Mouse (Mus musculus) limb, embryonic 14.5 days (tissue): Measurements from ENCODE around the gene Eri3. TPM values are rescaled to one million over a fixed set of nuclear protein-coding genes. Genes with fewer than 3 reads are reported as not detected.

ENCODE experiments used
- ATAC-seq: fragments of 200-750 bp; cut with Nextera tagmentation; 2 replicates; pipeline ENCODE4 v1.8.0; 2017; ENCODE audit warnings: low read depth, moderate number of reproducible peaks, moderate TSS enrichment; ENCODE audit not compliant: low FRiP score
- DNase-seq: peaks from one replicate; pipeline ENCODE4 v3.0.0-alpha.2; 2015; ENCODE audit warnings: low spot score
- H3K27ac ChIP-seq: fragments of 300-500 bp; sonication (generic); replicated peaks from 2 replicates; pipeline ENCODE4 v1.5.1; 2014; ENCODE audit warnings: low read depth, mild to moderate bottlenecking, low read length, moderate library complexity, mixed read lengths
- H3K27me3 ChIP-seq: fragments of 300-500 bp; sonication (generic); 2 replicates; pipeline ENCODE4 v1.6.1; 2014; ENCODE audit warnings: low read length, mixed read lengths; ENCODE audit not compliant: control insufficient read depth, insufficient read depth
- H3K36me3 ChIP-seq: fragments of 300-500 bp; sonication (generic); 2 replicates; pipeline ENCODE4 v1.6.1; 2014; ENCODE audit warnings: mild to moderate bottlenecking, low read length, moderate library complexity, mixed read lengths; ENCODE audit not compliant: control insufficient read depth, insufficient read depth
- H3K4me1 ChIP-seq: fragments of 300-500 bp; sonication (generic); 2 replicates; pipeline ENCODE4 v1.6.1; 2014; ENCODE audit warnings: antibody characterized with exemption, low read length, mixed read lengths; ENCODE audit not compliant: control insufficient read depth, insufficient read depth
- H3K4me2 ChIP-seq: fragments of 300-500 bp; sonication (generic); replicated peaks from 2 replicates; pipeline ENCODE4 v1.6.1; 2014; ENCODE audit warnings: low read depth, mild to moderate bottlenecking, low read length, moderate library complexity; ENCODE audit not compliant: severe bottlenecking
- H3K4me3 ChIP-seq: fragments of 300-500 bp; sonication (generic); replicated peaks from 2 replicates; pipeline ENCODE4 v1.5.1; 2014; ENCODE audit warnings: low read length
- H3K9ac ChIP-seq: fragments of 300-500 bp; sonication (generic); 2 replicates; pipeline ENCODE4 v1.6.1; 2014; ENCODE audit warnings: mild to moderate bottlenecking, low read depth, low read length, moderate library complexity; ENCODE audit not compliant: severe bottlenecking
- H3K9me3 ChIP-seq: fragments of 300-500 bp; sonication (generic); 2 replicates; pipeline ENCODE4 v1.6.1; 2016; ENCODE audit warnings: low read length; ENCODE audit not compliant: control insufficient read depth
- POLR2A ChIP-seq: fragments of 200-500 bp; IDR thresholded peaks from 2 replicates; pipeline ENCODE4 v1.8.0; 2012; ENCODE audit warnings: inconsistent platforms, mild to moderate bottlenecking, moderate library complexity, borderline replicate concordance; ENCODE audit not compliant: insufficient read depth, insufficient read length; ENCODE audit errors: extremely low read depth
- WGBS: fragments of 180-500 bp; shearing (Covaris S2); extraction: QIAGEN DNeasy Blood & Tissue Kit; methylation state at CpG from one replicate; pipeline ENCODE4 v1.1.7; 2014; 5-methylcytosine and 5-hydroxymethylcytosine counted together
- polyA plus RNA-seq, 2 experiments: library from polyadenylated mRNA; depleted of rRNA in 1 of 2; stranded (reverse) in 1 of 2; unstranded in 1 of 2; fragments of >200 nt; fragmentation: Nextera tagmentation in 1 of 2; extraction: Ambion mirVana in 1 of 2; gene quantifications; 2 replicates each; pipeline versions ENCODE4 v1.2.1 to v1.2.3; 2012 to 2014

The Eri3 gene
- polyA plus RNA-seq, 2 experiments, result 155 to 190 TPM

DNA sequence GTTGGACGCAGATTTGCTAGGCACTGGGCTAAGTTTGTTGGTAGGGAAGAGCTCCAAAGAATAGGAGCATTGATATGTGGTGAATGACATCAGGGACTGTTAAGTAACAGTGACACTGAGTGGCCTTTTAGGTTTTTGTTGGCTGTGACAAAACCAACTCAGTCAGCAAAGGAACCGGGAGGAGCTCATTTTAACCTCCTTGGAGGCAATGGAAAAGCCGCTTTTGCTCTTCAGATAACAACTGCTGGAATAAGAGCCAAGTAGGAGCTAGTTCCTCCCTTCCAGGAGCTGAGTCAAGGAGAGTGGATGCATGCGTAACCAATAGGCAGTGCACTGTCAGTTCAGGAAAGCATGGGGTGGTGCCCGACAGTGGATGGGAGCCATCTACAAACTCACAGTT is 20.8 kb downstream of the Eri3 start:
- Histone ChIP-seq H3K4me3 (no peak overlapping the region), H3K27ac (no peak overlapping the region), H3K9ac (no peak overlapping the region), H3K27me3 (no peaks in the 10 kb centered on the region), H3K4me2 (no peak overlapping the region), H3K36me3 (peaks cover 18% of the 10 kb centered on the region), H3K9me3 (no peaks in the 10 kb centered on the region), H3K4me1 (peaks cover 20% of the 10 kb centered on the region)
- ATAC-seq (no peak), DNase-seq (no peak)
- no peak for TF ChIP-seq POLR2A
- WGBS, result 81% methylated on average over 5 of the region's 5 CpGs

DNA sequence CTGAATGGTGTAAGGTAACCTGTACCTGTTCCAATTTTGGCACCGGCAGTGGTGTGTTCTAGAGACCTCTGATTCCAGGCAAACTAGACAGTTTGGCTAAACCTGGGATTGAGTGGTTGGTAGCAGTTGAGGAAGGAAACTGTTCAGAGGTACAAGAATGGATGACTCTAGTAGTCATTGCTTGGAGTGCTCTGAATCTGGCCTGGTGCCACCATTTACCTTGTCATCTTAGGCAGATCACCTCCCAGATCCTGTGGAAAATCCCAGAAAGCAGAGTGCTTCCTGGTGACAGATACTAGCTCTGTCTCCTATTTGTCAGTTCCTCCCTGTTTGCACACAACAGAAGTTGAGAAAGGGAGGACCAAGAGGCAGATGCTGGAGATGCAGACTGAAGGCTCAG is 27.4 kb downstream of the Eri3 start:
- Histone ChIP-seq H3K4me3 (no peak overlapping the region), H3K27me3 (no peaks in the 10 kb centered on the region), H3K36me3 (peaks cover 26% of the 10 kb centered on the region), H3K4me1 (peaks cover 20% of the 10 kb centered on the region), H3K4me2 (no peak overlapping the region), H3K27ac (no peak overlapping the region), H3K9me3 (no peaks in the 10 kb centered on the region), H3K9ac (no peak overlapping the region)
- TF ChIP-seq POLR2A, result no peak
- DNase-seq (no peak), ATAC-seq (no peak)
- WGBS, result 88% methylated on average over 1 of the region's 1 CpGs

GRCm38 (mm10) chr4:117581626-117582025 is 31.5 kb downstream of the Eri3 start:
- Histone ChIP-seq H3K4me2 (no peak overlapping the region), H3K4me3 (no peak overlapping the region), H3K9me3 (no peaks in the 10 kb centered on the region), H3K36me3 (peaks cover 51% of the 10 kb centered on the region), H3K27me3 (no peaks in the 10 kb centered on the region), H3K4me1 (no peaks in the 10 kb centered on the region), H3K9ac (no peak overlapping the region), H3K27ac (no peak overlapping the region)
- ATAC-seq (no peak), DNase-seq (no peak)
- TF ChIP-seq POLR2A, result no peak
- 66% methylated on average over 9 of the region's 9 CpGs for WGBS

GRCm38 (mm10) chr4:117585995-117586394 is 35.8 kb downstream of the Eri3 start:
- Histone ChIP-seq H3K4me3 (no peak overlapping the region), H3K9ac (no peak overlapping the region), H3K27me3 (no peaks in the 10 kb centered on the region), H3K36me3 (peaks cover 67% of the 10 kb centered on the region), H3K27ac (no peak overlapping the region), H3K9me3 (no peaks in the 10 kb centered on the region), H3K4me2 (no peak overlapping the region), H3K4me1 (peaks cover 6% of the 10 kb centered on the region)
- DNase-seq, result no peak
- WGBS, result 80% methylated on average over 2 of the region's 2 CpGs
- ATAC-seq, result no peak
- TF ChIP-seq POLR2A, result no peak

DNA sequence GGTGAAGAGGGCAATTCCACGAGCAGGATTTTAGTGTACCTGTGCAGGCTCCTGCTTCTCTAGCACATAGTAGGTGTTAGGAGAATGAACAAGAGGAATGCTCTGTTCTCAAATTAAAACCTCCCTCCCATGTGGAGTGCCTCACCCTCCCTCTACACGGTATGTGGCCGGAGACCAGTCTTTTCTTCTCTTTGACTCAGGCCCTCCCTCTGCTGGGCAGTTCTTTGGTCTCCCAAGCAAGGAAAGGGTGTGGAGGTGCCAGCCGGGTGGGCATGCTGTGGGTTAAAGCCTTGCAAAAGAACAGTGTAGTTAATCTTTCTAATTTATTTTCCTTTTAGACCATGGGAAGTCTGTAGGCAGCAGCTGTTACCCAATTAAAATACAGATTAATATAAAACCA is 37.3 kb downstream of the Eri3 start:
- TF ChIP-seq POLR2A, result no peak
- Histone ChIP-seq H3K4me1 (peaks cover 6% of the 10 kb centered on the region), H3K4me2 (no peak overlapping the region), H3K36me3 (peaks cover 74% of the 10 kb centered on the region), H3K4me3 (no peak overlapping the region), H3K9ac (no peak overlapping the region), H3K27ac (no peak overlapping the region), H3K9me3 (no peaks in the 10 kb centered on the region), H3K27me3 (no peaks in the 10 kb centered on the region)
- ATAC-seq (peak; percentile 58; the same call in 1 of the 2 replicates), DNase-seq (no peak)
- 22% methylated on average over 4 of the region's 4 CpGs for WGBS
